Mouse (Mus musculus) gastrocnemius, postnatal 10 days (tissue): ENCODE measurements around the gene Armcx6. TPM values are rescaled to one million over a fixed set of nuclear protein-coding genes. Genes with fewer than 3 reads are reported as not detected.
"Not testable (repeated sequence)": the region's sequence is repeated elsewhere in the genome, so short reads cannot be mapped to it uniquely, and the experiment has no call there.

Experiments
- DNase-seq: peaks from one replicate; pipeline ENCODE4 v3.0.0; 2021; ENCODE audit warnings: mixed read lengths
- long read RNA-seq, 2 experiments: library from polyadenylated mRNA; stranded (forward); transcript quantifications; one replicate each; pipeline ENCODE4 v2.0.0; 2021
- total RNA-seq, 2 experiments: library from RNA; stranded (reverse); gene quantifications; 2 replicates each; pipeline ENCODE4 v1.2.3; 2021

The Armcx6 gene
- 10 to 100 TPM; 11.2 to 12.7 TPM for total RNA-seq
- long read RNA-seq, experiment 1, transcript Armcx6-201 (4 exons, 2,024 nt), result major isoform, 8 of 11 reads
- long read RNA-seq, experiment 1, partial matches to known transcripts, result 1 of 11 reads
- long read RNA-seq, experiment 1, other reads (novel, unspliced or antisense), result 1 of 11 reads
- long read RNA-seq, experiment 2, transcript Armcx6-201 (4 exons, 2,024 nt), result major isoform, 7 of 10 reads
- long read RNA-seq, experiment 2, partial matches to known transcripts, result 2 of 10 reads
- long read RNA-seq, experiment 2, other reads (novel, unspliced or antisense), result 0 of 10 reads

- peak; percentile 58 for DNase-seq
These were observed at the start of gene Armcx6 for GRCm38 (mm10) chrX:134750764-134751592. Gene Armcx6 (minus strand): TSS chrX:134751417.

- DNase-seq, result no peak
These were observed 36.5 kb upstream of the Armcx6 start for GRCm38 (mm10) chrX:134787728-134788127.

- not testable (repeated sequence) for DNase-seq
These were observed 12.4 kb upstream of the Armcx6 start for GRCm38 (mm10) chrX:134763428-134764198.

- no peak for DNase-seq
These were observed 6.2 kb upstream of the Armcx6 start for GRCm38 (mm10) chrX:134757293-134757995.

- DNase-seq, result peak; percentile 49
These were observed 5.4 kb upstream of the Armcx6 start, which contains the start of gene Armcx3 for GRCm38 (mm10) chrX:134756434-134757292. Gene Armcx3 (plus strand): TSS chrX:134756595.

- DNase-seq, result no peak
These were observed 1.4 kb upstream of the Armcx6 start for GRCm38 (mm10) chrX:134752584-134752983.

- DNase-seq, result no peak
These were observed 693 bp upstream of the Armcx6 start for GRCm38 (mm10) chrX:134751910-134752309.

GRCm38 (mm10) chrX:134746459-134746858, 4.8 kb downstream of the Armcx6 start:
- DNase-seq, result peak; percentile 28

- no peak for DNase-seq
These were observed 9.4 kb downstream of the Armcx6 start for GRCm38 (mm10) chrX:134741862-134742261.

- DNase-seq, result no peak
These were observed 12.1 kb downstream of the Armcx6 start for GRCm38 (mm10) chrX:134739160-134739559.

GRCm38 (mm10) chrX:134737796-134738195, 13.4 kb downstream of the Armcx6 start:
- no peak for DNase-seq

GRCm38 (mm10) chrX:134729778-134730177, 21.4 kb downstream of the Armcx6 start:
- DNase-seq, result no peak

- not testable (repeated sequence) for DNase-seq
These were observed 27.5 kb downstream of the Armcx6 start for GRCm38 (mm10) chrX:134723762-134724161.

GRCm38 (mm10) chrX:134718524-134718923, 32.7 kb downstream of the Armcx6 start:
- peak; percentile 65 for DNase-seq

GRCm38 (mm10) chrX:134717752-134718308, 33.4 kb downstream of the Armcx6 start, which contains the start of gene Armcx1:
Gene Armcx1 (plus strand): TSS chrX:134717963.
- DNase-seq, result peak; percentile 21

- no peak for DNase-seq
These were observed 34.4 kb downstream of the Armcx6 start for GRCm38 (mm10) chrX:134716863-134717262.
